Mouse (Mus musculus) gastrocnemius, postnatal 36 days (tissue): Measurements from ENCODE around the gene Ankdd1a. TPM values are rescaled to one million over a fixed set of nuclear protein-coding genes. Genes with fewer than 3 reads are reported as not detected.

Source experiments
- total RNA-seq, 2 experiments: library from RNA; stranded (reverse); gene quantifications; 2 replicates each; pipeline ENCODE4 v1.2.3; 2021

The Ankdd1a gene
- total RNA-seq, 2 experiments from 2014 or later, result not detected

Other genes starting within 250 kb of the Ankdd1a start
- gene Clpx, start 225.9 kb downstream of the Ankdd1a start, total RNA-seq, result 10 to 100 TPM; 46.9 to 65.0 TPM
- gene Pdcd7, start 174.1 kb downstream of the Ankdd1a start, total RNA-seq, result 10 to 100 TPM; 10.3 to 12.6 TPM
- gene Ubap1l, start 159.2 kb downstream of the Ankdd1a start, total RNA-seq, result under 1 TPM in 1 of 2 experiments, not detected in 1; 0.56 TPM
- gene Kbtbd13, start 128.5 kb downstream of the Ankdd1a start, total RNA-seq, result 1 to 10 TPM; 6.7 to 8.9 TPM
- gene Rasl12, start 121.7 kb downstream of the Ankdd1a start, total RNA-seq, result 1 to 10 TPM; 3.2 to 3.8 TPM
- gene Slc51b, start 97.2 kb downstream of the Ankdd1a start, total RNA-seq, result not detected
- 1 to 10 TPM; 4.3 to 4.7 TPM for gene Mtfmt, start 84.4 kb downstream of the Ankdd1a start, total RNA-seq
- gene Spg21, start 59.2 kb downstream of the Ankdd1a start, total RNA-seq, result 1 to 10 TPM; 7.9 to 8.8 TPM
- 1 to 10 TPM; 5.2 to 5.9 TPM for gene Plekho2, start 59.8 kb upstream of the Ankdd1a start, total RNA-seq
- gene Pif1, start 67.0 kb upstream of the Ankdd1a start, total RNA-seq, result under 1 TPM in 1 of 2 experiments, not detected in 1; 0.92 TPM
- 1 to 10 TPM; 1.7 to 1.9 TPM for gene Rbpms2, start 109.5 kb upstream of the Ankdd1a start, total RNA-seq
- 100 to 1,000 TPM; 217 to 221 TPM for gene Oaz2, start 147.8 kb upstream of the Ankdd1a start, total RNA-seq